Mouse (Mus musculus) ES-E14 (cell line): ENCODE measurements at regions not wholly inside any gene's neighbourhood (a gene's known extent, or its start where the extent isn't known, plus 50 kb on each side); places are given as distances from the start of the nearest gene placed in this dataset.

Source experiments
- MAFK ChIP-seq: IDR thresholded peaks from 2 replicates; pipeline ENCODE4 v1.6.1; 2014; ENCODE audit warnings: mild to moderate bottlenecking, low read depth, low read length, inconsistent platforms; ENCODE audit not compliant: insufficient read depth
- ZNF384 ChIP-seq: IDR thresholded peaks from 2 replicates; pipeline ENCODE4 v1.6.1; 2012; ENCODE audit warnings: low read depth, low read length, inconsistent platforms

GRCm38 (mm10) chr14:98877956-98878355, 116.2 kb downstream of the Rpl36a-ps1 start:
- TF ChIP-seq MAFK = no peak
- no peak for TF ChIP-seq ZNF384
